Mouse (Mus musculus) MEL (cell line): ENCODE measurements around the gene App. TPM values are rescaled to one million over a fixed set of nuclear protein-coding genes. Genes with fewer than 3 reads are reported as not detected.

Experiments
- DNase-seq: peaks from one replicate; pipeline ENCODE4 v3.0.0; 2011; ENCODE audit warnings: low read depth, low spot score
- H3K27ac ChIP-seq: 2 replicates; pipeline ENCODE4 v1.5.1; 2012; ENCODE audit warnings: low read depth, mild to moderate bottlenecking, control low read depth, low read length, moderate library complexity; ENCODE audit not compliant: control insufficient read depth
- H3K27me3 ChIP-seq, 2 experiments: fragments of 150-350 bp in 1 of 2; sonication (generic) in 1 of 2; 2 replicates each; pipeline ENCODE4 v1.6.1; 2012; ENCODE audit warnings: low read length in 2 of 2, mild to moderate bottlenecking in 2 of 2, improper control_type of control experiment in 1 of 2, moderate library complexity in 1 of 2; ENCODE audit not compliant: insufficient read depth in 2 of 2, control insufficient read depth in 1 of 2
- H3K36me3 ChIP-seq, 2 experiments: 2 replicates each; pipeline ENCODE4 v1.6.1; 2012 to 2014; ENCODE audit warnings: low read length in 2 of 2, improper control_type of control experiment in 1 of 2, inconsistent platforms in 1 of 2, mild to moderate bottlenecking in 1 of 2; ENCODE audit not compliant: insufficient read depth in 2 of 2, control insufficient read depth in 1 of 2
- H3K4me1 ChIP-seq, 2 experiments: fragments of 150-350 bp in 1 of 2; sonication (generic) in 1 of 2; 2 replicates each; pipeline ENCODE4 v1.6.1; 2012; ENCODE audit warnings: low read length in 2 of 2, improper control_type of control experiment in 1 of 2, mild to moderate bottlenecking in 1 of 2; ENCODE audit not compliant: insufficient read depth in 2 of 2, control insufficient read depth in 1 of 2
- H3K4me3 ChIP-seq, 2 experiments: fragments of 150-350 bp in 1 of 2; sonication (generic) in 1 of 2; 2 replicates each; pipeline ENCODE4 v1.5.1; 2012; ENCODE audit warnings: low read depth in 2 of 2, low read length in 2 of 2, mild to moderate bottlenecking in 2 of 2, moderate library complexity in 2 of 2, control low read depth in 1 of 2, improper control_type of control experiment in 1 of 2; ENCODE audit not compliant: control insufficient read depth in 1 of 2, insufficient read depth in 1 of 2
- H3K79me2 ChIP-seq: 2 replicates; pipeline ENCODE4 v1.6.1; 2012; ENCODE audit warnings: mild to moderate bottlenecking, low read length, moderate library complexity; ENCODE audit not compliant: control insufficient read depth, poor library complexity, insufficient read depth
- H3K9ac ChIP-seq: 2 replicates; pipeline ENCODE4 v1.6.1; 2012; ENCODE audit warnings: low read depth, mild to moderate bottlenecking, control low read depth, low read length, moderate library complexity; ENCODE audit not compliant: control insufficient read depth, poor library complexity, severe bottlenecking
- H3K9me3 ChIP-seq: fragments of 150-350 bp; sonication (generic); replicated peaks from 2 replicates; pipeline ENCODE4 v1.6.1; 2012; ENCODE audit warnings: mild to moderate bottlenecking, low read length, improper control_type of control experiment, moderate library complexity; ENCODE audit not compliant: insufficient read depth
- BHLHE40 ChIP-seq: IDR thresholded peaks from 2 replicates; pipeline ENCODE4 v1.6.1; 2012; ENCODE audit warnings: low read depth, mild to moderate bottlenecking, inconsistent platforms, low read length, improper control_type of control experiment, borderline replicate concordance
- CHD2 ChIP-seq: IDR thresholded peaks from 2 replicates; pipeline ENCODE4 v1.6.1; 2011; ENCODE audit warnings: low read length, improper control_type of control experiment
- E2F4 ChIP-seq: IDR thresholded peaks from 2 replicates; pipeline ENCODE4 v1.6.1; 2011; ENCODE audit warnings: low read depth, low read length, improper control_type of control experiment, borderline replicate concordance
- ELF1 ChIP-seq: IDR thresholded peaks from 2 replicates; pipeline ENCODE4 v1.6.1; 2014; ENCODE audit warnings: low read depth, mild to moderate bottlenecking, inconsistent platforms, low read length, improper control_type of control experiment, moderate library complexity
- EP300 ChIP-seq, 2 experiments: IDR thresholded peaks; 2 replicates each; pipeline ENCODE4 v1.6.1; 2011; ENCODE audit warnings: improper control_type of control experiment in 2 of 2, low read length in 2 of 2, low read depth in 1 of 2, mild to moderate bottlenecking in 1 of 2
- ETS1 ChIP-seq: IDR thresholded peaks from 2 replicates; pipeline ENCODE4 v1.6.1; 2012; ENCODE audit warnings: low read depth, mild to moderate bottlenecking, inconsistent platforms, low read length, improper control_type of control experiment, moderate library complexity
- GABPA ChIP-seq: IDR thresholded peaks from 2 replicates; pipeline ENCODE4 v1.6.1; 2012; ENCODE audit warnings: low read depth, mild to moderate bottlenecking, inconsistent platforms, low read length, improper control_type of control experiment, moderate library complexity
- GATA1 ChIP-seq: IDR thresholded peaks from 2 replicates; pipeline ENCODE4 v1.6.1; 2011; ENCODE audit warnings: low read depth, low read length, improper control_type of control experiment
- HCFC1 ChIP-seq: IDR thresholded peaks from 2 replicates; pipeline ENCODE4 v1.6.1; 2012; ENCODE audit warnings: low read depth, mild to moderate bottlenecking, inconsistent platforms, low read length, improper control_type of control experiment, moderate library complexity
- JUND ChIP-seq: IDR thresholded peaks from 2 replicates; pipeline ENCODE4 v1.6.1; 2011; ENCODE audit warnings: low read depth, mild to moderate bottlenecking, improper control_type of control experiment, low read length
- KAT2A ChIP-seq: conservative IDR thresholded peaks from 2 replicates; pipeline ENCODE4 v1.6.1; 2012; ENCODE audit warnings: low read depth, low read length, improper control_type of control experiment, inconsistent platforms
- MEF2A ChIP-seq: IDR thresholded peaks from 2 replicates; pipeline ENCODE4 v1.6.1; 2014; ENCODE audit warnings: low read depth, mild to moderate bottlenecking, inconsistent platforms, low read length, improper control_type of control experiment; ENCODE audit not compliant: poor library complexity, insufficient replicate concordance, severe bottlenecking; ENCODE audit errors: extremely low read depth
- MXI1 ChIP-seq: IDR thresholded peaks from 2 replicates; pipeline ENCODE4 v1.6.1; 2011; ENCODE audit warnings: mild to moderate bottlenecking, low read depth, low read length, improper control_type of control experiment
- MYC ChIP-seq: IDR thresholded peaks from 2 replicates; pipeline ENCODE4 v1.6.1; 2011; ENCODE audit warnings: low read depth, mild to moderate bottlenecking, low read length, improper control_type of control experiment, moderate library complexity
- NELFE ChIP-seq: IDR thresholded peaks from 2 replicates; pipeline ENCODE4 v1.6.1; 2011; ENCODE audit warnings: low read depth, low read length, improper control_type of control experiment
- NRF1 ChIP-seq: IDR thresholded peaks from 2 replicates; pipeline ENCODE4 v1.6.1; 2014; ENCODE audit warnings: low read depth, mild to moderate bottlenecking, inconsistent platforms, low read length, improper control_type of control experiment, moderate library complexity; ENCODE audit not compliant: poor library complexity, insufficient read depth, severe bottlenecking
- POLR2A ChIP-seq, 2 experiments: IDR thresholded peaks; 2 replicates each; pipeline ENCODE4 v1.6.1; 2011 to 2012; ENCODE audit warnings: low read length in 2 of 2, mild to moderate bottlenecking in 2 of 2, control low read depth in 1 of 2, improper control_type of control experiment in 1 of 2, low read depth in 1 of 2, moderate library complexity in 1 of 2; ENCODE audit not compliant: control insufficient read depth in 1 of 2, insufficient read depth in 1 of 2, poor library complexity in 1 of 2
- POLR2AphosphoS2 ChIP-seq: IDR thresholded peaks from 2 replicates; pipeline ENCODE4 v1.6.1; 2011; ENCODE audit warnings: low read length, improper control_type of control experiment
- RCOR1 ChIP-seq: IDR thresholded peaks from 2 replicates; pipeline ENCODE4 v1.6.1; 2012; ENCODE audit warnings: low read depth, mild to moderate bottlenecking, inconsistent platforms, low read length, improper control_type of control experiment
- SIN3A ChIP-seq: IDR thresholded peaks from 2 replicates; pipeline ENCODE4 v1.6.1; 2012; ENCODE audit warnings: low read length, improper control_type of control experiment, inconsistent platforms
- TAL1 ChIP-seq: IDR thresholded peaks from 2 replicates; pipeline ENCODE4 v1.6.1; 2012; ENCODE audit warnings: mild to moderate bottlenecking, inconsistent platforms, low read length, moderate library complexity, mixed read lengths
- TBP ChIP-seq: IDR thresholded peaks from 2 replicates; pipeline ENCODE4 v1.8.0; 2011; ENCODE audit warnings: low read depth, low read length, improper control_type of control experiment
- UBTF ChIP-seq: IDR thresholded peaks from 2 replicates; pipeline ENCODE4 v1.6.1; 2012; ENCODE audit warnings: low read depth, mild to moderate bottlenecking, inconsistent platforms, low read length, improper control_type of control experiment, moderate library complexity, borderline replicate concordance; ENCODE audit not compliant: insufficient read depth
- USF1 ChIP-seq: IDR thresholded peaks from 2 replicates; pipeline ENCODE4 v1.6.1; 2014; ENCODE audit warnings: low read depth, mild to moderate bottlenecking, inconsistent platforms, low read length, improper control_type of control experiment, moderate library complexity
- USF2 ChIP-seq, 2 experiments: IDR thresholded peaks; 2 replicates each; pipeline ENCODE4 v1.6.1; 2011 to 2012; ENCODE audit warnings: improper control_type of control experiment in 2 of 2, low read length in 2 of 2, borderline replicate concordance in 1 of 2, inconsistent platforms in 1 of 2, low read depth in 1 of 2, mild to moderate bottlenecking in 1 of 2; ENCODE audit not compliant: insufficient read depth in 1 of 2
- ZC3H11A ChIP-seq: IDR thresholded peaks from 2 replicates; pipeline ENCODE4 v1.6.1; 2012; ENCODE audit warnings: low read depth, mild to moderate bottlenecking, inconsistent platforms, low read length, improper control_type of control experiment
- ZKSCAN1 ChIP-seq: IDR thresholded peaks from 2 replicates; pipeline ENCODE4 v1.6.1; 2012; ENCODE audit warnings: low read depth, mild to moderate bottlenecking, inconsistent platforms, low read length, improper control_type of control experiment, moderate library complexity
- polyA plus RNA-seq, 2 experiments: library from polyadenylated mRNA; stranded (reverse) in 1 of 2; unstranded in 1 of 2; fragments of >175 nt in 1 of 2; fragments of >200 nt in 1 of 2; gene quantifications; 2 replicates each; pipeline versions ENCODE4 v1.2.1 to v1.2.4; 2012; ENCODE audit warnings: low replicate concordance in 2 of 2, low read depth in 1 of 2; ENCODE audit not compliant: insufficient read length in 2 of 2, insufficient read depth in 1 of 2, missing spikeins in 1 of 2
- total RNA-seq: library from RNA; depleted of rRNA; stranded (reverse); fragments of 300-350 nt; gene quantifications from 2 replicates; pipeline ENCODE4 v1.2.3, GENCODE M21; 2012

App gene
- total and polyA plus RNA-seq, 3 experiments: not detected

DNA sequence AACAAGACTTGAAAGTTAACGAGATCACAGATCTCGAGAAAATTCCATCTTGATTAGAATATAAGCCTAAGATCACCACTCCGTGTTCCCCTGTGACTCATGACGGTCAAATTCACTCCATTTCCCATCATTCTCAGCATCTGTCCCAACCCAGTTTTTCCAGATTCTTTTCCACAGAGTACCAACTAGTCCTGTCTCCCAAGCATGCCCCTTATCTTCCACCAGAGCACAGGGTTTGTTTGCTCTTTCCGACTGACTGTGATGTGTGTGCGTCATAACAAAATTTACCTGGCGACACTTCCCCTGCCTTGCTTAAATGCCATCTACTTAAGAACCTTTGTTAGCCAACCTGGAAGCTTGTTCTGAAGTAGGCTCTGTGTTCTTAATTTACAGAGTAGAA is 119.6 kb downstream of the App start:
- DNase-seq: no peak
- TF ChIP-seq SIN3A: no peak
- TF ChIP-seq KAT2A: no peak
- no peak for TF ChIP-seq GATA1
- no peak for TF ChIP-seq E2F4
- no peak for TF ChIP-seq ETS1
- no peak for TF ChIP-seq ZC3H11A
- no peak for TF ChIP-seq TAL1
- no peak for TF ChIP-seq USF1
- TF ChIP-seq JUND: no peak
- TF ChIP-seq RCOR1: no peak
- no peak for TF ChIP-seq ELF1
- TF ChIP-seq TBP: no peak
- TF ChIP-seq POLR2AphosphoS2: no peak
- TF ChIP-seq NELFE: no peak
- no peak for TF ChIP-seq NRF1
- no peak for TF ChIP-seq EP300 (IDR thresholded peaks at IDR 0.05; ENCODE audit: low read depth in 1 of 2, low read length in 2 of 2)
- TF ChIP-seq UBTF: no peak
- TF ChIP-seq POLR2A (IDR thresholded peaks at IDR 0.05; ENCODE audit: control insufficient read depth in 1 of 2, insufficient read depth in 1 of 2, low read depth in 1 of 2, low read length in 2 of 2, poor library complexity in 1 of 2): no peak
- Histone ChIP-seq H3K4me3 (no peak overlapping the region), H3K27ac (no peak overlapping the region), H3K79me2 (no peaks in the 10 kb centered on the region), H3K27me3 (no peaks in the 10 kb centered on the region), H3K36me3 (no peaks in the 10 kb centered on the region), H3K9ac (no peak overlapping the region), H3K9me3 (no peaks in the 10 kb centered on the region), H3K4me1 (no peaks in the 10 kb centered on the region)

DNA sequence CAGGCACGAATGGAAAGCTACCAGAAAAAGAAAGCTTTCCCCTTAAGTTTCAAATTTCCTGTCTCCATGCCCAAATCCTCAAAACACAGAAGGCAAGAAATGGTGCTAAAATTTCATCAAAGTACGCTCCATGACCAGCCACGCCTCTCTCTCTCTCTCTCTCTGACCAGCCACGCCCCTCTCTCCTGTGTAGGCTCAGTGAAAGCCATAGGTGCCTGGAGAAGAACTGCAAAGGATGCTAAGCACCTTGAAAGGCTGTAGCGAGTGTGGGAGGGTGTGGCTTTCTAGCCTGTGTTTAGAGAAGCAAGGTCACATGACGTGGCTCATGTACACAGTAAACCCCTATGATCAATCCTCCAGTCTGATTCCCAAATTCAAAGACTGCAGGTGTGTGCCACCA is 126.3 kb downstream of the App start:
- no peak for DNase-seq
- Histone ChIP-seq H3K9me3 (no peaks in the 10 kb centered on the region), H3K9ac (no peak overlapping the region), H3K4me3 (no peak overlapping the region), H3K36me3 (no peaks in the 10 kb centered on the region), H3K79me2 (no peaks in the 10 kb centered on the region), H3K4me1 (no peaks in the 10 kb centered on the region), H3K27ac (no peak overlapping the region), H3K27me3 (no peaks in the 10 kb centered on the region)
- TF ChIP-seq POLR2A (IDR thresholded peaks at IDR 0.05; ENCODE audit: control insufficient read depth in 1 of 2, insufficient read depth in 1 of 2, low read depth in 1 of 2, low read length in 2 of 2, poor library complexity in 1 of 2): no peak
- TF ChIP-seq ZC3H11A: no peak
- no peak for TF ChIP-seq HCFC1
- no peak for TF ChIP-seq USF2 (IDR thresholded peaks at IDR 0.05; ENCODE audit: borderline replicate concordance in 1 of 2, insufficient read depth in 1 of 2, low read depth in 1 of 2, low read length in 2 of 2)
- TF ChIP-seq TAL1: no peak
- no peak for TF ChIP-seq MEF2A
- no peak for TF ChIP-seq BHLHE40
- no peak for TF ChIP-seq ZKSCAN1
- no peak for TF ChIP-seq NRF1
- TF ChIP-seq MYC: no peak
- no peak for TF ChIP-seq CHD2
- no peak for TF ChIP-seq GABPA
- TF ChIP-seq MXI1: no peak
- TF ChIP-seq NELFE: no peak
- no peak for TF ChIP-seq USF1
